8 mouse cellular contexts compared by ENCODE assay signal in the genomic region with DNA sequence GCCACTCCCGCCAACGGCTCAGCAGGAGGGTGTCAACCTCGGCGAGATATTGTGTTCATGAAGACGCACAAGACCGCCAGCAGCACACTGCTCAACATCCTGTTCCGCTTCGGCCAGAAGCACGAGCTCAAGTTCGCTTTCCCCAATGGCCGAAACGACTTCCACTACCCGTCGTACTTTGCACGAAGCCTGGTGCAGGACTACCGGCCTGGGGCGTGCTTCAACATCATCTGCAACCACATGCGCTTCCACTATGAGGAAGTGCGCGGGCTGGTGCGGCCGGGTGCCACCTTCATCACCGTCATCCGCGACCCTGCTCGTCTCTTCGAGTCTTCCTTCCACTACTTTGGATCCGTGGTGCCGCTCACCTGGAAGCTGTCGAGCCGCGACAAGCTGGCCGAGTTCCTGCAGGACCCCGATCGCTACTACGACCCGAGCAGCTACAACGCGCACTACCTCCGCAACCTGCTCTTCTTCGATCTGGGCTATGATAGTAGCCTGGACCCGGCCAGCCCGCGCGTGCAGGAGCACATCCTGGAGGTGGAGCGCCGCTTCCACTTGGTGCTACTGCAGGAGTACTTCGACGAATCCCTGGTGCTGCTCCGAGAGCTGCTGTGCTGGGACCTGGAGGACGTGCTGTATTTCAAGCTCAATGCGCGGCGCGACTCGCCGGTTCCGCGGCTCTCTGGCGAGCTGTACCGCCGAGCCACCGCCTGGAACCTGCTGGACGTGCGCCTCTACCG. TPM values are rescaled to one million over a fixed set of nuclear protein-coding genes. Genes with fewer than 3 reads are reported as not detected.
DNase-seq lines count a peak whose midpoint lies in the region; ATAC-seq lines count a peak whose summit lies in the region.

No protein-coding gene starts in this region.

- intact Hi-C loops in left cerebral cortex, postnatal 4 days (cut with DNase I): no loop called here

- H3K4me3 ChIP-seq in embryonic facial prominence, embryonic 15.5 days (replicated peaks): peak overlapping the region; percentile 35
- H3K4me3 ChIP-seq in kidney, embryonic 16.5 days (ENCODE audit: low read length): peak overlapping the region; percentile 36
- H3K4me3 ChIP-seq in midbrain, embryonic 15.5 days: peak overlapping the region; percentile 20

- H3K4me2 ChIP-seq in embryonic facial prominence, embryonic 15.5 days (replicated peaks): peak overlapping the region; percentile 64
- peak overlapping the region; percentile 50 for H3K4me2 ChIP-seq in kidney, embryonic 16.5 days (replicated peaks; ENCODE audit: low read depth, low read length)
- peak overlapping the region; percentile 39 for H3K4me2 ChIP-seq in midbrain, embryonic 15.5 days

- ATAC-seq in embryonic facial prominence, embryonic 15.5 days (ENCODE audit: insufficient number of reproducible peaks, low FRiP score, low TSS enrichment, low read depth): no peak
- peak; percentile 15; the same call in 1 of the 2 replicates for ATAC-seq in kidney, embryonic 16.5 days (ENCODE audit: low FRiP score, low TSS enrichment)
- no peak for ATAC-seq in midbrain, embryonic 15.5 days (replicated peaks)

- H3K27me3 ChIP-seq in embryonic facial prominence, embryonic 15.5 days: peaks cover 41% of the 10 kb centered on the region
- peaks cover 45% of the 10 kb centered on the region for H3K27me3 ChIP-seq in kidney, embryonic 16.5 days (ENCODE audit: insufficient read depth, low read length)
- peaks cover 53% of the 10 kb centered on the region for H3K27me3 ChIP-seq in midbrain, embryonic 15.5 days (replicated peaks)

- H3K9me3 ChIP-seq in embryonic facial prominence, embryonic 15.5 days (replicated peaks): no peaks in the 10 kb centered on the region
- no peaks in the 10 kb centered on the region for H3K9me3 ChIP-seq in kidney, embryonic 16.5 days (ENCODE audit: low read length)
- no peaks in the 10 kb centered on the region for H3K9me3 ChIP-seq in midbrain, embryonic 15.5 days

- DNase-seq in spleen, postnatal 36 days (ENCODE audit: low spot score in 2 of 2): peak; percentile 3 to 11
- no peak for DNase-seq in spleen, adult 12 weeks (ENCODE audit: low spot score)
- DNase-seq in left cerebral cortex, postnatal 4 days: no peak
- DNase-seq in ovary, adult 18-20 months (ENCODE audit: low spot score): no peak
- DNase-seq in urinary bladder, postnatal 4 days (ENCODE audit: low spot score in 2 of 2): no peak

- H3K27ac ChIP-seq in embryonic facial prominence, embryonic 15.5 days (replicated peaks): no peak overlapping the region
- no peak overlapping the region for H3K27ac ChIP-seq in kidney, embryonic 16.5 days (ENCODE audit: low read length)
- no peak overlapping the region for H3K27ac ChIP-seq in midbrain, embryonic 15.5 days

- H3K9ac ChIP-seq in embryonic facial prominence, embryonic 15.5 days: no peak overlapping the region
- no peak overlapping the region for H3K9ac ChIP-seq in kidney, embryonic 16.5 days (replicated peaks; ENCODE audit: low read length)
- H3K9ac ChIP-seq in midbrain, embryonic 15.5 days: 0 out of 2 replicates have a peak overlapping the region, but pooled peaks have one; percentile 9

- no peaks in the 10 kb centered on the region for H3K36me3 ChIP-seq in embryonic facial prominence, embryonic 15.5 days
- no peaks in the 10 kb centered on the region for H3K36me3 ChIP-seq in kidney, embryonic 16.5 days (ENCODE audit: insufficient read depth, low read length)
- no peaks in the 10 kb centered on the region for H3K36me3 ChIP-seq in midbrain, embryonic 15.5 days (replicated peaks)

- H3K4me1 ChIP-seq in embryonic facial prominence, embryonic 15.5 days: peaks cover 12% of the 10 kb centered on the region
- H3K4me1 ChIP-seq in kidney, embryonic 16.5 days (ENCODE audit: insufficient read depth, low read length): peaks cover 9% of the 10 kb centered on the region
- peaks cover 11% of the 10 kb centered on the region; the same call in 1 of the 2 replicates for H3K4me1 ChIP-seq in midbrain, embryonic 15.5 days

- WGBS in embryonic facial prominence, embryonic 15.5 days: 6% methylated on average over 66 of the region's 66 CpGs
- WGBS in kidney, embryonic 16.5 days: 4% methylated on average over 66 of the region's 66 CpGs
- WGBS in midbrain, embryonic 15.5 days: 8% methylated on average over 66 of the region's 66 CpGs

RNA-seq across cellular contexts. Expression of a gene that starts 14.7 kb away (rescaled TPM):
- polyA plus RNA-seq in embryonic facial prominence, embryonic 15.5 days (2015; fragmentation: Nextera tagmentation; extraction: Ambion mirVana): 2.4 and 3.7 TPM in 2 replicates
- 9.7 and 11.1 TPM in 2 replicates for polyA plus RNA-seq in kidney, embryonic 16.5 days (2015; fragmentation: Nextera tagmentation; extraction: Ambion mirVana)
- polyA plus RNA-seq in midbrain, embryonic 15.5 days (2015; fragmentation: Nextera tagmentation; extraction: Ambion mirVana): 5.4 and 5.5 TPM in 2 replicates
- total RNA-seq in left cerebral cortex, postnatal 4 days (2021): 1 to 10 TPM; 4.6 to 5.4 TPM

RNA-seq across cellular contexts. Expression of a gene that starts 21.6 kb away (rescaled TPM):
- polyA plus RNA-seq in embryonic facial prominence, embryonic 15.5 days (2015; fragmentation: Nextera tagmentation; extraction: Ambion mirVana): 0.24 and 0.37 TPM in 2 replicates
- polyA plus RNA-seq in kidney, embryonic 16.5 days (2015; fragmentation: Nextera tagmentation; extraction: Ambion mirVana): 0.31 and 0.49 TPM in 2 replicates
- polyA plus RNA-seq in midbrain, embryonic 15.5 days (2015; fragmentation: Nextera tagmentation; extraction: Ambion mirVana): 0.23 TPM in 1 of 2 replicates, not detected in the other
- total RNA-seq in left cerebral cortex, postnatal 4 days (2021): not detected

RNA-seq across cellular contexts. Expression of a gene that starts 33.1 kb away (rescaled TPM):
- 0.81 and 0.94 TPM in 2 replicates for polyA plus RNA-seq in embryonic facial prominence, embryonic 15.5 days (2015; fragmentation: Nextera tagmentation; extraction: Ambion mirVana)
- 0.41 TPM in 1 of 2 replicates, not detected in the other for polyA plus RNA-seq in kidney, embryonic 16.5 days (2015; fragmentation: Nextera tagmentation; extraction: Ambion mirVana)
- not detected in 2 replicates for polyA plus RNA-seq in midbrain, embryonic 15.5 days (2015; fragmentation: Nextera tagmentation; extraction: Ambion mirVana)
- not detected for total RNA-seq in left cerebral cortex, postnatal 4 days (2021)

RNA-seq across cellular contexts. Expression of a gene that starts 34.4 kb away (rescaled TPM):
- 72.7 and 72.9 TPM in 2 replicates for polyA plus RNA-seq in embryonic facial prominence, embryonic 15.5 days (2015; fragmentation: Nextera tagmentation; extraction: Ambion mirVana)
- polyA plus RNA-seq in kidney, embryonic 16.5 days (2015; fragmentation: Nextera tagmentation; extraction: Ambion mirVana): 88.0 and 88.8 TPM in 2 replicates
- polyA plus RNA-seq in midbrain, embryonic 15.5 days (2015; fragmentation: Nextera tagmentation; extraction: Ambion mirVana): 57.5 and 60.1 TPM in 2 replicates
- total RNA-seq in left cerebral cortex, postnatal 4 days (2021): 10 to 100 TPM; 55.8 to 56.3 TPM

Comparison
In these comparisons a context has a peak if more than half of its experiments do, and no peak if none do; other contexts are left out.
1. DNase-seq: peak in spleen, postnatal 36 days (2 of 2); none in spleen, adult 12 weeks (single experiment), left cerebral cortex, postnatal 4 days (single experiment), ovary, adult 18-20 months (single experiment) and urinary bladder, postnatal 4 days (0 of 2).
2. Peak in every context shown above with its lines, with median percentiles within 50 percentile points of each other: H3K4me2 ChIP-seq and H3K4me3 ChIP-seq.